Mouse (Mus musculus): ENCODE results near the gene Immt.
"Not testable (repeated sequence)": the region's sequence is repeated elsewhere in the genome, so short reads cannot be mapped to it uniquely, and the experiment has no call there.

The Immt gene

GRCm38 (mm10) chr6:71846906-71847305, 15.8 kb downstream of the Immt start:
- not testable (repeated sequence) for DNase-seq (ENCODE audit: low read depth)

- DNase-seq (ENCODE audit: low read depth), result no peak
Measured at GRCm38 (mm10) chr6:71867751-71868150, 36.6 kb downstream of the Immt start.

GRCm38 (mm10) chr6:71868809-71869208, 37.7 kb downstream of the Immt start:
- DNase-seq (ENCODE audit: low read depth), result peak; percentile 69

- peak; percentile 15 for DNase-seq (ENCODE audit: low read depth)
Measured at GRCm38 (mm10) chr6:71871396-71871795, 40.3 kb downstream of the Immt start.

- DNase-seq (ENCODE audit: low read depth), result peak; percentile 19
Measured at GRCm38 (mm10) chr6:71877965-71878760, 47.0 kb downstream of the Immt start.

GRCm38 (mm10) chr6:71893263-71893662, 62.1 kb downstream of the Immt start:
- DNase-seq (ENCODE audit: low read depth), result peak; percentile 49

GRCm38 (mm10) chr6:71907702-71908235, 76.6 kb downstream of the Immt start:
- peak; percentile 32 for DNase-seq (ENCODE audit: low read depth)

GRCm38 (mm10) chr6:71908481-71909381, 77.6 kb downstream of the Immt start, which contains the start of the genes Ptcd3 and Polr1a:
Gene Ptcd3 (minus strand): TSS chr6:71908750.
Gene Polr1a (plus strand): TSS chr6:71909053.
- DNase-seq (ENCODE audit: low read depth), result peak; percentile 98

- DNase-seq (ENCODE audit: low read depth), result no peak
Measured at GRCm38 (mm10) chr6:71909384-71909783, 78.3 kb downstream of the Immt start.

GRCm38 (mm10) chr6:71909840-71910239, 78.7 kb downstream of the Immt start:
- peak; percentile 77 for DNase-seq (ENCODE audit: low read depth)

- no peak for DNase-seq (ENCODE audit: low read depth)
Measured at GRCm38 (mm10) chr6:71911686-71912450, 80.7 kb downstream of the Immt start.

GRCm38 (mm10) chr6:71920752-71921151, 89.6 kb downstream of the Immt start:
- peak; percentile 28 for DNase-seq (ENCODE audit: low read depth)

- peak; percentile 25 for DNase-seq (ENCODE audit: low read depth)
Measured at GRCm38 (mm10) chr6:71925233-71925632, 94.1 kb downstream of the Immt start.
